In genomic region chr4:95160465-95160864, GRCm38 (mm10) we compare ENCODE assay signal across 8 mouse cellular contexts.
DNase-seq lines count a peak whose midpoint lies in the region; ATAC-seq and TF ChIP-seq lines count a peak whose summit lies in the region.

No protein-coding gene starts in this region.

- no peak overlapping the region for H3K9ac ChIP-seq in hindbrain, embryonic 16.5 days (ENCODE audit: low read depth, low read length)
- no peak overlapping the region for H3K9ac ChIP-seq in midbrain, embryonic 15.5 days

- intact Hi-C loops in gastrocnemius, postnatal 36 days (cut with DNase I): loop anchor here (2.0 to 5.0 kb wide), 4 partner anchors 47 to 702 kb away; partner anchors contain the start of gene Jun

- no peak for TF ChIP-seq POLR2A in kidney, adult 2 months (IDR thresholded peaks at IDR 0.05; ENCODE audit: low read depth, low read length)

- H3K9me3 ChIP-seq in embryonic facial prominence, embryonic 10.5 days: no peaks in the 10 kb centered on the region
- no peaks in the 10 kb centered on the region for H3K9me3 ChIP-seq in hindbrain, embryonic 16.5 days (ENCODE audit: control insufficient read depth, low read length)
- no peaks in the 10 kb centered on the region for H3K9me3 ChIP-seq in midbrain, embryonic 15.5 days

- no peaks in the 10 kb centered on the region for H3K27me3 ChIP-seq in kidney, adult 2 months (replicated peaks; ENCODE audit: control insufficient read depth, insufficient read depth, low read length)
- peaks cover 13% of the 10 kb centered on the region; the same call in 1 of the 2 replicates for H3K27me3 ChIP-seq in embryonic facial prominence, embryonic 10.5 days (replicated peaks; ENCODE audit: low read depth, poor library complexity, severe bottlenecking)
- H3K27me3 ChIP-seq in hindbrain, embryonic 16.5 days (replicated peaks; ENCODE audit: control insufficient read depth, insufficient read depth, low read length): no peaks in the 10 kb centered on the region
- 0 out of 2 replicates have a peak, but pooled peaks cover 3% of the 10 kb centered on the region for H3K27me3 ChIP-seq in midbrain, embryonic 15.5 days (replicated peaks)

- peak overlapping the region; percentile 85 for H3K4me2 ChIP-seq in hindbrain, embryonic 16.5 days (ENCODE audit: low read length)
- H3K4me2 ChIP-seq in midbrain, embryonic 15.5 days: peak overlapping the region; percentile 68; the same call in 1 of the 2 replicates

- no peak for TF ChIP-seq CTCF in kidney, adult 2 months (conservative IDR thresholded peaks at IDR 0.05; ENCODE audit: insufficient read depth, insufficient read length, low read depth, low read length)

- no peak overlapping the region for H3K4me3 ChIP-seq in kidney, adult 2 months (ENCODE audit: insufficient read depth, low read depth, low read length)
- H3K4me3 ChIP-seq in embryonic facial prominence, embryonic 10.5 days: peak overlapping the region; percentile 68
- H3K4me3 ChIP-seq in hindbrain, embryonic 16.5 days (ENCODE audit: low read length): no peak overlapping the region
- no peak overlapping the region; the same call in 1 of the 2 replicates for H3K4me3 ChIP-seq in midbrain, embryonic 15.5 days

- no peak for DNase-seq in kidney, adult 2 months
- no peak for DNase-seq in kidney, adult 18-20 months
- no peak for DNase-seq in embryonic facial prominence, embryonic 10.5 days (ENCODE audit: low spot score)
- DNase-seq in cerebellum, postnatal 25 days: no peak
- DNase-seq in gastrocnemius, postnatal 36 days: no peak
- no peak for DNase-seq in right cerebral cortex, postnatal 25 days

- H3K4me1 ChIP-seq in kidney, adult 2 months (ENCODE audit: control insufficient read depth, insufficient read depth, low read length): peaks cover 15% of the 10 kb centered on the region; the same call in 1 of the 2 replicates
- H3K4me1 ChIP-seq in embryonic facial prominence, embryonic 10.5 days: peaks cover 34% of the 10 kb centered on the region
- H3K4me1 ChIP-seq in hindbrain, embryonic 16.5 days (ENCODE audit: control insufficient read depth, insufficient read depth, low read depth, low read length): no peaks in the 10 kb centered on the region
- H3K4me1 ChIP-seq in midbrain, embryonic 15.5 days: 0 out of 2 replicates have a peak, but pooled peaks cover 4% of the 10 kb centered on the region

- ATAC-seq in hindbrain, embryonic 16.5 days: no peak
- ATAC-seq in midbrain, embryonic 15.5 days (replicated peaks): no peak

- WGBS in kidney, adult 2 months: 63% methylated on average over 3 of the region's 3 CpGs
- WGBS in embryonic facial prominence, embryonic 10.5 days: 81% methylated on average over 3 of the region's 3 CpGs
- 78% methylated on average over 3 of the region's 3 CpGs for WGBS in hindbrain, embryonic 16.5 days
- WGBS in midbrain, embryonic 15.5 days: 84% methylated on average over 3 of the region's 3 CpGs

- H3K36me3 ChIP-seq in kidney, adult 2 months (ENCODE audit: control insufficient read depth, insufficient read depth, low read length): no peaks in the 10 kb centered on the region
- no peaks in the 10 kb centered on the region for H3K36me3 ChIP-seq in embryonic facial prominence, embryonic 10.5 days (replicated peaks)
- H3K36me3 ChIP-seq in hindbrain, embryonic 16.5 days (ENCODE audit: control insufficient read depth, insufficient read depth, low read length): no peaks in the 10 kb centered on the region
- no peaks in the 10 kb centered on the region for H3K36me3 ChIP-seq in midbrain, embryonic 15.5 days (replicated peaks)

- H3K27ac ChIP-seq in kidney, adult 2 months (ENCODE audit: insufficient read depth, low read depth, low read length): peak overlapping the region; percentile 52; the same call in 1 of the 2 replicates
- H3K27ac ChIP-seq in embryonic facial prominence, embryonic 10.5 days (replicated peaks): peak overlapping the region; percentile 93
- no peak overlapping the region; the same call in 1 of the 2 replicates for H3K27ac ChIP-seq in hindbrain, embryonic 16.5 days (ENCODE audit: low read depth, low read length)
- no peak overlapping the region for H3K27ac ChIP-seq in midbrain, embryonic 15.5 days

Comparison
In these comparisons a context has a peak if more than half of its experiments do, and no peak if none do; other contexts are left out.
1. H3K27ac ChIP-seq: peak in kidney, adult 2 months (single experiment) and embryonic facial prominence, embryonic 10.5 days (single experiment); none in hindbrain, embryonic 16.5 days (single experiment) and midbrain, embryonic 15.5 days (single experiment).